Mouse (Mus musculus): ENCODE results near the gene Meis2.

Gene Meis2

DNA sequence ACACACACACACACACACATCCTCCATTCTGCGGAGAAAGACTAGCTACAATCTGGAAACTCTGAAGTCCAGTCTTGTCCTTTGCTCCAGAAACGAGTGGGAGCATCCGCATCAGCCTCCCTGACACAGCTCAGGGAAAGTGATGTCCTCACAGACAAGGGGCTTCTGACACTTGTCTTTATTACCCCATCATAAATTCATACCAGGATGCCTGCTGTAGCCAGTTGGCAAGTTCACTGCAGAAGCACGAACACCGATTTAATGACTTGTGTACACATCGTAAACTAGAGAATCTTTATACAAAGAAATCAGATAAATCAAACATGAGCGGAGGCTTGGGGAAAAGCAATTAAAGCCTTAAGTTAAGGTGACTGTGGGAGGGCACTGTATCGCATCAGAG, 122.6 kb downstream of the Meis2 start:
- no peak for DNase-seq (ENCODE audit: low read depth)

DNA sequence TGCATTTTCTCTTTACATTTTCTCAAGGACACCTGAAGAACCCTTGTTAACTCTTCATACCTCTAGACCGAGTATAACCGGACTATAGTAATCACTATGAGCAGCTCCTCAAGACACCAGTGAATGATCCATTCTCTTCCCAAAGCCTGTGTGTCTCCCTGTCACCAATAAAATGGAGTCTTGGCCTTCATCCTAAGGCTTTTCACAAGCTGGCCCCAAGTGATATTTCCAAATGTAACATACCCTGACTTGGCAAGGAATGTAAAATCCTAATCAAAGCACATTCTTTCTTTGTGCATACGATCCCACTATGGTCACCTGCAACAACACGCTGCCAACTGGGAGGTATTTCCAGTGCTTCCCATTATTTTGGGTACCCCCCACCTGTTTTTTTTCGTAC, 125.8 kb downstream of the Meis2 start:
- DNase-seq (ENCODE audit: low read depth), result no peak

DNA sequence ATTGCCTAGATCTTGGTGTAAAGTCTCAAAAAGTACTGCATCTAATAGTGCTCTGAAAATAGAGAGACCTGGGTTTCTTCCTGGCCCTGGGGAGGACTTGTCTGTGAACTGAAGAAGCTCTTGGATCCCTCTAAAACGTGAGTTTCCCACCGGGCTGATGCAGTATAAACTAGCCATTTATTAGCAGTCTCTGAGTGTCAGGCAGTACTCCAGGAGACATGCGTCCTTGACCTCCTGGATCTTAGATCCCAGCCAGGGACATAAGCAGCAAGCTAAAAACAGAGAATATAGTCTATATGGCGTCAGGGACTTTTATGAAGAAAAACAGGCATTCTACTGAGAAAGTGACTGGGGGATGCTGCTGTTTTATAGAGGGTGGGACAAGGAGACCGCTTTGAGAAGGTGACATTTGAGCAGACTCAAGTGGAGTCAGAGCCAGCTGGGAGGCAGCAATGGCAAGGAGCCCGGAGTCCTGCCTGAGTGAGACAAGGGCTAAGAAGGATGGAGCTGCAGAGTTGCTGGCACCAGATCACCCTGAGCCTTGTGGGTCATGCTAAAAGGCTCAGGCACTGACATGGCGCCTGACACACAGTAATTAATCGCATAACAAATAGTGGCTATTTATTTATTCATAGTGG, 126.6 kb downstream of the Meis2 start:
- DNase-seq (ENCODE audit: low read depth), result no peak

DNA sequence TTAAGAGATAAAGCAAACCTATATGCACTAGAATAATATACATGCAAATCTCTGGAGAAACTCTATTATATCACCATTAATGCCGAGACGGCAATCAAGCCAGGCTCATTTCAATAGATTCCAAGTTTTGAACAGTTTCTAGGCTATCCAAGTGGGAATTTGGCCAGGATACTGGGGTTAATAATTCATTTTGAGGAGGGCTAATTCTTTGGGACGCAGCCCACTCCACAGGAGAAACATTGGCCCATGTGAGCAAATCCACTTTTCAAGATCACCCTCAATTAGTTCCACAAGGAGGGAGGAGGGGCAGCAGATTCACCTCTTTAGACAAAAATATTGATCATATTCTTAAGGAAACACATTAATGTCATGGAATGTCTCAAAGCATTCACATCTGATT, 127.3 kb downstream of the Meis2 start:
- DNase-seq (ENCODE audit: low read depth), result no peak

DNA sequence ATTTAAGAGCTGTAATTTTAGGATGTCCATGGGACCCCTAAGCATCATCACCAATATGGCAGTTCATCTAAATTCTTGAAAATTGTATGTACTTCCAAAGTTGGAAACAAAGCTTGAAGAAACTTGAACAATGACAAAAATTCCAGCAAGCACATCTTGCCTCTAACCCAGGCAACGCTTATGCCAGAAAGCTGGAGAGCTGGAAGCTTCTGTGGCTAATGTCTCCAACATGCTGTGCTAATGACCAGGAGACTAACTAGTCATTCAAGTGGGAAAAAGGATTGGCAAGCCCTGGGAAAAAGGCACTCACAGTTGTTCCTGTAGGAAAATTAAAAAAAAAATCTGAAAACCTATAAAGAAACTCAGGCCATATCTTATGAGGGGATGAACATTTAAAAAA, 127.7 kb downstream of the Meis2 start:
- DNase-seq (ENCODE audit: low read depth), result no peak

DNA sequence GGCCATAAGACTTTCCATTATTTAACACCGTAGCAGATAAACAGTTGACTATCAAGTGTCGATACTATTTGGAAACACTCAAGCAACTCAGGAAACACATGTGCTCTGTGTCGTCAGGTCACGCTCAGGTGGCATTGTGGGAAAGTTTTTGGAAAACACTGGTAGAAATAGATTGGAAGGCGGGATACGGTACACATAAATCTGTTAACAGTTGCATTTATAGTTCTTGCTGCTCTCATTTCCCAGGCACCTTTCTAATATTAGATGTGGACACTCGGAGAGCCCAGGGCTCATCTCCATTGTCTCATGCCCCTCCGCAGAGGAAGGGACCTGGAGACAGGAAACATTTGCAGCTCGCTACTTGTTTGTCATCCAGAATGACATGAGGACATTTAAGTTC, 128.9 kb downstream of the Meis2 start:
- no peak for DNase-seq (ENCODE audit: low read depth)

DNA sequence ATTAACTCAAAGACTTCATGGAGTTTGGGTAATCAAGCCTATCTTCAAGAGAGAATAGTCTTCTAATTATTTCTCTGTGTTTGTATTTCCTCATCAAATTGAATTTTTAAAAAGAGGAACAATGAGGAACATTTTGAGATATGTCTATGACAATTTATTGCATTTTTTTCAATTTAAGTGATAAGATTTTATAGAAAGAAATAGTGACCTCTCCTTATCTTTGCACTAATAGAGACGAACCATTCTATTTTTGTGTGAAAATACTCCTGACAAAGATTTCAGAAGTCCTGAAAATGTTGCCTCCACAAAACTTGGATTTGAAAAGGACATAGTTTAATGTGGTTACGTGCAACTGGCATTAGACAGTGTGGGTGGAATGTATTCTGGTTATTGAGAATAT, 131.3 kb downstream of the Meis2 start:
- no peak for DNase-seq (ENCODE audit: low read depth)

DNA sequence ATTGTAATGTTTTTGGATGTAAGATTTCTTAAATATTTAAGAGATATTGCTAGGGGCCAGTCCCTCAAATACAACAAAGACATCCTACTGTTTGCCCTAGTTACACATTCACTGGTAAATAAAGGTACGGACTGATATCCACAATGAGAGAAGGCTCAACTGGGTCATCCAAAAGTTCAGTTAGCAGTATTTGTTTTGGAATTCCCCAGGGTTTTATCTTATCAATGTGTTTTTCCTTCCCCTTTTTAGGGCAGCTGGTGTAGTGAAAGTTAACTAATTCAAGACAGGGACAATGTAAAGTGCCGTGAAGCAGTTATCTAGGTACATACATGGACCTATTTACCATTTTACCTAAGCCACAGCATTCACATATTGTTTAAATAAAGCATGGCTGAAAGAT, 132.4 kb downstream of the Meis2 start:
- DNase-seq (ENCODE audit: low read depth), result no peak

DNA sequence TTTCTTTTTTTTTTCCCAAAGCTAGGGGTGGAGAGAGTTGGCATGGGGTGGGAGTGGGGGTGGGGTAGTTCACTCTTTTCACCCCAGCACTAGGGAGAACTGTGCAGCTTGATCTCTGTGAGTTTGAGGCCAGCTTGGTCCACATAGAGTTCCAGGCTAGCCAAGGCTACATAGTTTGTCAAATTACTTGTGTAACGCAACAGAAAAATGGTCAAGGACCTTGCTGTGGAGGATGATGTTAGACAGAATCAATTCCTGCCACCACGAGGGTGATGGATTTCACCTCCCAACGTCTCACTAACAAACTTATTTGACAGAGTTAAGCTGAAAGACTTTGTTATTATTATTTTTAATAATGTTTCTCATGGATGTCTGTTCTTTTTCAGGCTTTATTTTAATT, 139.9 kb downstream of the Meis2 start:
- DNase-seq (ENCODE audit: low read depth), result no peak

DNA sequence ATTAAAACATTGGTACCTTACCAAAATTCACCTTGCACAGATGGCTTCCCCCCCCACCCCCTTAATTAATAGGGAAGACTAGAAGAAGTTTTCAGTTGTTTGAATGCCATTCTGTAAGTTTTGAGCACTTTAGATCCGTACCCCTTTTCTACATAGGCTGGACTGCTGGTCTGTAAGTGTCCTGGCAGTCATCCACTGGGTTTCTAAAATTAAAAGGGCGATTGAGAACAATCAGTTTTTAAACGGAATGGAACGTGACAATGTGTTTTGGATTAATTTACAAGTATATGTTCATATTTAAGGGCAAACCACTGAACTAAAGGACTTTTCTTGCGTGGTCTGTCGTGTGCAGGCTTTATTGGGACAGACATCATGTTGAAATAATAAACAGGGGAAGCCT, 141.2 kb downstream of the Meis2 start:
- DNase-seq (ENCODE audit: low read depth), result no peak

DNA sequence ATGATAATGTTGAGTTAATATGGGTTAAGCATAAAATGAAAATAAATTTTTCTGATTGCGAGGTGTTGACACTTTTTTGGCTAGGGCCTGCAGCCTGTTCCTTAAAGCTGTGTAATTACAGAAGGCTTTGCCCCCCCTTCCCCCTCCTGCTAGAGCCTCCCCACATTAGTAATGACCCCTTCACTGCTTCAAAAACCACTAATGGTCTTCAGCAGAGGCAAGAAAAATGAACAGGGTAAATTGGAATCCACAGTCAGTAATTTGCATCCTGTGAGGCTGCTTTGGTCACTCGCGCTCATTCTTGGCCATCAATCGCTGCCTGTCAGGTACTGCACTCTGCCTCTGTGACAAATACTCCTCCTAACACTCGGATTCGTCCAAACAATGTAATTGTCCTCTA, 142.4 kb downstream of the Meis2 start:
- peak; percentile 23 for DNase-seq (ENCODE audit: low read depth)

DNA sequence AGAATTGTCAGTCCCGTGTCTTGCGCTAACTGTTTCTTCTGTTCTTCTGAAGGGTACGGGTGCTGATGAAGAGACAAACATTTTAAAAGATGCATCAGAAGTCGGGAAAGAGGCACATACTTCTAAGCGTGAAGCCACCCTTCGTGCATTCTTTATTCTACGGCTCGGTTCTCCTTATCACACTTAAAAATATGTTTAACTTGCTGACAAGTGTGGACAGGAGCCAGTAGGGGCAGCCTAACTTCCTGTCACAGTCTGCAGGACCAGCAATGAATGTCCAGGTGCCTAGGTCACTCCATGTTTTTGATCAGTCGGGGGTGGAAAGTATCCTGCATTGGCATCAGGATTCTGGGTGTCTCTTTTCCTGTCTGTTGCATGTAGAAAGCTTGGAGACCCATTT, 144.0 kb downstream of the Meis2 start:
- no peak for DNase-seq (ENCODE audit: low read depth)

DNA sequence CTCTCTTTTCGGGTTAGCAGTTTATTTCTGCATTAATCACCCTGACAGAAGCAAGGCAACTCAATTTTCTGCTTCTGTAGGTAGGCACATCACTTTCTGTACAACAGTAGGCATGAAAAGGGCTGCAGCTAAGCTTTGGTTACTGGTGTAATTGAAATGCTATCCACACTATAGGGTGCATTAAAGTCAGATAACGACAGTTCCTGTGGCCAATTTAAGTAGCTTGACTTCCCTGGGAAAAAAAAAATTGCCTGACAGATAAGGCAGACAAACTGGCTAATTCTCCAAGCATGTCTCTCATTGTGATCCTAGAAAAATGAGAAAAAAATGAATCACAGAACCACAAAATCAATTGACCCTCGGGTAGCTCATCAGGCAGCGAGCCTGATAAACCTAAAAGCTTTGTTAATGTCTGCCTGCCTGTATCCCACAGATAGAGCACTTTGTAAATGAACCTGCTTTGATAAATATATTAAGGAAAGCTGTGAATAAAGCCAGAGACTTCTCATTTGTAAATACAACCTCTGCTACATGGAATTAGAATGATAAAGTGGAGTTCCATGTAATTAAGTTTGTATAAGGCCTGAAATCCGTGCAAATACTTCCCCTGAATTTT, 145.2 kb downstream of the Meis2 start:
- no peak for DNase-seq (ENCODE audit: low read depth)

DNA sequence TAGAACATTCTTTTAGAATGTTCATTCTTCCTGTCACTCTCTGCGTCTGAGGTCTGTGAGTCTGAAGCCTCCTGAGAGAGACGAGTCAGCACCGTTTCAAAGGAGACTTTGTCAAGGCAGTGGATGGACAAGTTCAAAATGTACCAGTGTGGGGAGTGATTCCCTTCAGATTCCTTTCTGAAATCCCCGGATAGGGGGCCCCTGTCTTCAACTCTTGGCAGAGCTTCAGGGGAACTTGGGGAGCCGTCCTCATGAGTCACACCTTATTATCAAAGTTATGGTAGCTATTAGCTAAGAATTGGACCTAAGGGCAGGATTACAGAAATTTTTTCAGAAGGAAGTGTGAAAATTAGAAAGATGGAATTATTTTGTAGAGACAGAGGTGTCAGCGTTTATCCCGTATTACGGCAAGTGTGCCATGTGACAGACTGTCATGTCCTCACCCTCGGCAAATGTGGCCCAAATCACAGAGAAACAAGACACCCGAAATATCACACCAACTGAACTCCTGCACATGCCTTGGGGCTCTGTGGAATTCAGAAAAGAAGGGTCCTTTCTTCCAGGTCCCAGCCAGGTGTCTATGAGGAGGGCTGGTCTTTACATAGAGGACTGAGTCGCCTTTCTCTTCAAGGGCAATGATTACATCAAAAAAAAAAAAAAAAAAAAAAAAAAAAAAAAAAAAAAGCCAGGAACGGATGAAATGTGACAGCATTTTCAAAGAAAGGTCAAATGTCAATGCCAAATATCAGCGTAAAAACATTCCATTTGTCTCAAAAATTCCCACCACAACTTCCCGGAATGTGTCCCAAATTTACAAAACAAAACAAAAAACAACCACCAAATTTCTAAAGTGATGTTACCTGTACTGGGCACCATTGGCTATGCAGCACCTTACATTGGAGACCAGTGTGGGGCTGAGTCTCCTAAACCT, 146.2 kb downstream of the Meis2 start:
- DNase-seq (ENCODE audit: low read depth), result peak; percentile 17

DNA sequence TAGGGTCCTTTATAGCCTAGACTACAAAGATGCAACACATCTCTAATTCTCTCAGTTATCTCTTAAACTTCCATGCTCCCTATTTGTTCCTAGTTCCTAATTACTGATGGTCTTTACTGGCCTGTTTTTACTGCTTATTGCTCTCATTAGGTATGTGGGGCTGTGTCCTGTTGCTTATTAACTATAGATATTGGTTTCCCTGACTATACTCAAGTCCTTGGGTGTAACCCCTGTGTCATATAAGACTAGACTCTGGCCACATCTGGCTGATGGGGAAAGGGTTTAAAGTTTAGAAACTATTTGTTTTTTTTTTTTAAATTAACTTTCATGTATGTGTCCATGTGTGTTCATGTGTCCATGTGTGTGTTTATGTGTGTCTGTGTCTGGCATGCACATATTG, 147.1 kb downstream of the Meis2 start:
- no peak for DNase-seq (ENCODE audit: low read depth)

DNA sequence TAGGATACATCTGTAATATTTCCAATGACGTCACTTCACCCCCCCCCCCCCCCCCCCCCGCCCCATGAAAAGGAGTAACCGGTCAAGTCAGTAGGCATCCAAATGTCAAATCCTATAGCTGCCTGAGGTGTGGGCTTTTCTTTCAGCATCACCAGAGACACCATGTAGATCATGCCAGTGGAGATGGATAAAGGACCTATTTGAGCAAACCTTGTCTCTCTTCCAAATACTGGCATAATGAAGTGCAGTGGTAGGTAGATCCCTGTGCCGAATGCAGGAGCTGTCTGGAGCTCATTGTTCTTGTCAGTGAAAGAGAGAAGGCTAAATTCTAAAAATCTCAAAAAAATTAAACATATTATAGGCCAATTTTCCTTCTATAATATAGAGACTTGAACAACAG, 151.1 kb downstream of the Meis2 start:
- no peak for DNase-seq (ENCODE audit: low read depth)

DNA sequence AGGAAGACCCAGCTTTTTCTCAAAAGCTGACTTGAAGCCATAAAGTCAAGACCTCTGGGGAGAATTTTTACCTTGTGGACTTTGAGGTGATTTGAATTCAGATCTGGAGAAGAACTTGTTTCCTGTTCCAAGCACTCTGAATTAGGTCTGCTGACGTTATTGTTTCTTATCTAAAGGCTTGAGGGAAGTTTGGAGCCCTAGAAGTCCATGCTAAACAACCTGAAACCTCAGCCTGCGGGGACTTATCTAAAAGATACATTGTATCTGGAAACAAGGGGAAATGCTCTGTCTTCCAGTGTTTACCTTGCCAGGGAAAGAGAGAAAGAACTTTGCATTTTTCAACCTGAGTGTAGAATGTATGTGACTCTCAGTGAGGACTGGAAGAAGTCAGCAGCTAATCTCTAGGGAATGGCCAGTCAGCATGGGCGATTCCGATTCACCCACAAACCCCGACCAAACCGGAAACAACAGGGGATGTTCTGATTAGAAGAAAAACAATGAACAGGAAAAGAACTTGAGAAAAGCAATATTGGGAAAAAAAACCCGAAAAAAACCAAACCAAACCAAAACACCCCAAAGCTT, 152.6 kb downstream of the Meis2 start:
- DNase-seq (ENCODE audit: low read depth), result no peak

DNA sequence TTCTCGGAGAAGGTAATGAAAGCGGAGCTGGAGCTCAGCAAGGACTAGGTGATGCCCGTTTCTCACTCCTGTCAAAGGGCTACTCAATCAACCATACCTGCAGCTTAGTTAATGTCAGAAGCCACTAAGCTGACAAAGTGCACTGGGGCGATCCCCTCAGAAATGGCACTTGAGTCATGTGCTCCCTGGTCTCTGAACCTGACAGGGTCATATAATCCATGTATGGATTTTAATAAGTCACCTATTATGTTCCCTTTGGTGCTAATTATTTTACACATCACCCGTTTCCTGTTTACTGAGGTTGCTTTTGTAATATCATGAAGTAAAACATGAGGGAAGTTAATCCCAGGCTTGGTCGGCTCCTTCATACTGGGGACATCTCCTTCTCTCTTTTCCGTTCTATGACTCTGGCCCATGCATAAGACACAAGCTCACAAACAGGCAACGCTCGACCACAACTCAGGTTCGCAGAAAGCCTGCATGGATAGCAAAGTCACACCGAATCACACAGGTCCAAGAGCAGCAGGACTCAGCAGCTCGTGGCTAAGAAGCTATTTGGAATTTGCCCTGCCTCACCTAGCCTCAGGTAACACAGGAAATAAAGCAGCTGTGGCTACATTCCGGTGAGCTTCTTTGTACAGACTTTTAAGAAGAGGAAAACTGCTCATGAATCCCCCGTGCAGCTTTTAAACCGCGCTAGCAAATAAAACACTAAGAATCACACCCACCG, 153.6 kb downstream of the Meis2 start:
- no peak for DNase-seq (ENCODE audit: low read depth)

DNA sequence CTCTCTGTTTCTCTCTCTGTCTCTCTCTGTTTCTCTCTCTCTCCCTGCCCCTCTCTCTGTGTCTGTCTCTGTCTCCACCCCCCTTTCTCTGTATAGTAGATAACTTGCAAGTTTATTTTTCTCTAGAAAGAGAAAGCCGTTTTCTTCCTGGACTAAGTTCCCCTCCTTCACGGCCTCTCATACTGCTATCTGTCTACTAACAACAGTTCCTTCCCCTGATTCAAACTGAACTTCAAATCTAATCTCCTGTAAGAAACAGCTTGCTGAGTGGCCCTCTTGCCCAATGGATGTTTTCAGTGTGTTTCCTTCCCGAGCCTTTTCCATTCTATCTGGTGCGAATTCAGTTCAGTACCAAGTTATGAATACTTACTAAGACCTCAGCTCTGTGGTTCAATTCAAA, 155.4 kb downstream of the Meis2 start:
- no peak for DNase-seq (ENCODE audit: low read depth)

DNA sequence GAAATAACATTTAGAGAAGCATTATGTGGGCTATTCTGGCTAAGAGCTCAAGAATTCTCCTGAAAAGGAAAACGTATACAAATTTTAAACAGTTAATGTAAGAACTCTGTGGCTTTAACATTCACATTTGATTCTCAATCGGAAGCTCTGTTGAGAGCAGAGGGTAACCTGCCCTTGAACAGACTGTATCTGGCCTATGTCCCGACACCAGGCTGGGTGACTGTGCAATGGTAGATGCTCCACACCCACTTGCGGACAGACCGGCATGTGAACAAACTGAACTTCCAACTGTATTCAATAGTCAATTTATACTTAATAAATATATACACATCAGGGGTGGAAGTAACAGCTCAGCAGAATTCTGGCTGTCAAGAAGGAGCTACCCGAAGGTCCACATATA, 164.6 kb downstream of the Meis2 start:
- no peak for DNase-seq (ENCODE audit: low read depth)

DNA sequence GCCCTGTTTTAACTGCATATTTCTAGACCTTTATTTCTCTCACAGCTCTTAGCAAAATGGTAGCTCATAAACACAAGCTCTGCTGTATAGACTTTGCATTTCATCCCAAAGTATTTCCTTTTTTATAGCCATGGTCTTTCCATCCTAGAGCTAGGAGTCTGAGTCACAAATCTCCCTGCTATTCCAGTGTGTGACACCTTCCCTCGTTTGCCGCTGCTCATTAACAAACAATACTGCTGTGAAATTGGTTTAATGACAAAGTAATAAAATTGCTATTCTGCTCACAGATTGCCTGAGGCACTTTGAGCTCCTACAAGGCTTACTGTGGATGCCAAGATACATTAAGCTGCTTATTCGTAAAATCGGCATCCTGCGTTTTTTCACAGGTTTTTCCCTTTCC, 168.1 kb downstream of the Meis2 start:
- no peak for DNase-seq (ENCODE audit: low read depth)

DNA sequence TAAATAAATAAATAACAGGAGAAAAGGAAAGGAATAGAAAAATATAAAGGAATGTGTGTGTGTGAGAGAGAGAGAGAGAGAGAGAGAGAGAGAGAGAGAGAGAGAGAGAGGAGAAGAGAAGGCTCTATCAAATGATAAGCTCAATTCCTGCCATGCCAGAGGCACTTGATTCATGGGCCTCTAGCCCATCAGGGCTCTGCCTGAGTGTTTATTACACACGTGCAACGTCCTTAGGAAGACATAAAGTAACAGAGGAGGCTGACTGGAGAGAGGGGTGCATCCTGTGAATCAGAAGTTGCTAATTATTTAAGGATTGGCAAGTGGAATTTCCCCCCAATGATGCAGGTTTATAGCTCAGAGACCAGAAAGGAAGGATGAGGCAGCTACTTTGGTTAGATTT, 168.6 kb downstream of the Meis2 start:
- DNase-seq (ENCODE audit: low read depth), result no peak

All from NIH3T3 (cell line).